Mouse (Mus musculus) urinary bladder, postnatal 10 days (tissue): ENCODE data around the gene Lsp1.

Experiments used
- DNase-seq: peaks from one replicate; pipeline ENCODE4 v3.0.0; 2022; ENCODE audit warnings: low spot score

Lsp1 gene

GRCm38 (mm10) chr7:142476795-142477452, 16.3 kb downstream of the Lsp1 start:
- DNase-seq: no peak

- DNase-seq: no peak
Observed at GRCm38 (mm10) chr7:142478001-142478400, 17.4 kb downstream of the Lsp1 start.

- DNase-seq: no peak
Observed at GRCm38 (mm10) chr7:142478574-142478973, 18.0 kb downstream of the Lsp1 start.

- no peak for DNase-seq
Observed at GRCm38 (mm10) chr7:142479307-142479706, 18.7 kb downstream of the Lsp1 start.

GRCm38 (mm10) chr7:142479886-142480285, 19.3 kb downstream of the Lsp1 start:
- no peak for DNase-seq

- DNase-seq: no peak
Observed at GRCm38 (mm10) chr7:142480661-142481060, 20.1 kb downstream of the Lsp1 start.

GRCm38 (mm10) chr7:142481186-142481567, 20.6 kb downstream of the Lsp1 start:
- no peak for DNase-seq

GRCm38 (mm10) chr7:142481568-142482255, 21.1 kb downstream of the Lsp1 start:
- no peak for DNase-seq

- DNase-seq: no peak
Observed at GRCm38 (mm10) chr7:142482256-142482609, 21.6 kb downstream of the Lsp1 start.

- no peak for DNase-seq
Observed at GRCm38 (mm10) chr7:142483136-142483535, 22.5 kb downstream of the Lsp1 start.

GRCm38 (mm10) chr7:142484780-142485179, 24.2 kb downstream of the Lsp1 start:
- DNase-seq: no peak

GRCm38 (mm10) chr7:142486751-142487162, 26.1 kb downstream of the Lsp1 start:
- DNase-seq: no peak

GRCm38 (mm10) chr7:142487341-142487859, 26.8 kb downstream of the Lsp1 start:
- no peak for DNase-seq

GRCm38 (mm10) chr7:142488053-142488452, 27.4 kb downstream of the Lsp1 start:
- no peak for DNase-seq

GRCm38 (mm10) chr7:142493535-142493934, 32.9 kb downstream of the Lsp1 start:
- no peak for DNase-seq

GRCm38 (mm10) chr7:142496158-142496557, 35.5 kb downstream of the Lsp1 start:
- DNase-seq: no peak

- no peak for DNase-seq
Observed at GRCm38 (mm10) chr7:142496800-142497199, 36.2 kb downstream of the Lsp1 start.

GRCm38 (mm10) chr7:142497775-142498174, 37.2 kb downstream of the Lsp1 start:
- DNase-seq: no peak

GRCm38 (mm10) chr7:142498575-142498974, 38.0 kb downstream of the Lsp1 start, which contains the start of gene Tnnt3:
Gene Tnnt3 (plus strand): TSS chr7:142498836.
- DNase-seq: no peak

GRCm38 (mm10) chr7:142499010-142499721, 38.6 kb downstream of the Lsp1 start:
- no peak for DNase-seq

GRCm38 (mm10) chr7:142500032-142500431, 39.4 kb downstream of the Lsp1 start:
- DNase-seq: no peak

GRCm38 (mm10) chr7:142503206-142503605, 42.6 kb downstream of the Lsp1 start:
- DNase-seq: no peak

- no peak for DNase-seq
Observed at GRCm38 (mm10) chr7:142505942-142506341, 45.3 kb downstream of the Lsp1 start.
